Mouse (Mus musculus) hindbrain, embryonic 16.5 days (tissue): ENCODE measurements around the gene Opn4. TPM values are rescaled to one million over a fixed set of nuclear protein-coding genes. Genes with fewer than 3 reads are reported as not detected.

ENCODE experiments used
- ATAC-seq: fragments of 200-750 bp; cut with Nextera tagmentation; 2 replicates; pipeline ENCODE4 v1.8.0; 2017; ENCODE audit warnings: moderate TSS enrichment, moderate library complexity
- H3K27ac ChIP-seq: fragments of 300-500 bp; sonication (generic); 2 replicates; pipeline ENCODE4 v1.5.1; 2014; ENCODE audit warnings: low read depth, mild to moderate bottlenecking, control low read depth, low read length, moderate library complexity
- H3K27me3 ChIP-seq: fragments of 300-500 bp; sonication (generic); replicated peaks from 2 replicates; pipeline ENCODE4 v1.6.1; 2014; ENCODE audit warnings: low read length; ENCODE audit not compliant: control insufficient read depth, insufficient read depth
- H3K36me3 ChIP-seq: fragments of 300-500 bp; sonication (generic); 2 replicates; pipeline ENCODE4 v1.6.1; 2014; ENCODE audit warnings: mild to moderate bottlenecking, low read length, moderate library complexity, mixed read lengths; ENCODE audit not compliant: control insufficient read depth, insufficient read depth
- H3K4me1 ChIP-seq: fragments of 300-500 bp; sonication (generic); 2 replicates; pipeline ENCODE4 v1.6.1; 2014; ENCODE audit warnings: low read depth, low read length; ENCODE audit not compliant: control insufficient read depth, insufficient read depth
- H3K4me2 ChIP-seq: fragments of 300-500 bp; sonication (generic); 2 replicates; pipeline ENCODE4 v1.6.1; 2014; ENCODE audit warnings: mild to moderate bottlenecking, low read length, control low read depth, moderate library complexity
- H3K4me3 ChIP-seq: fragments of 300-500 bp; sonication (generic); 2 replicates; pipeline ENCODE4 v1.5.1; 2014; ENCODE audit warnings: mild to moderate bottlenecking, low read length, control low read depth, moderate library complexity
- H3K9ac ChIP-seq: fragments of 300-500 bp; sonication (generic); 2 replicates; pipeline ENCODE4 v1.6.1; 2014; ENCODE audit warnings: low read depth, mild to moderate bottlenecking, control low read depth, low read length, moderate library complexity
- H3K9me3 ChIP-seq: fragments of 300-500 bp; sonication (generic); 2 replicates; pipeline ENCODE4 v1.6.1; 2014; ENCODE audit warnings: mild to moderate bottlenecking, low read length, moderate library complexity; ENCODE audit not compliant: control insufficient read depth
- WGBS: fragments of 180-500 bp; shearing (Covaris S2); extraction: QIAGEN DNeasy Blood & Tissue Kit; methylation state at CpG from one replicate; pipeline ENCODE4 v1.1.7; 2014; 5-methylcytosine and 5-hydroxymethylcytosine counted together
- polyA plus RNA-seq: library from polyadenylated mRNA; unstranded; fragments of >200 nt; fragmentation: Nextera tagmentation; extraction: Ambion mirVana; gene quantifications from 2 replicates; pipeline ENCODE4 v1.2.1, GENCODE M21; 2015

Opn4 gene
- polyA plus RNA-seq, 1 experiment from 2014 or later = not detected

DNA sequence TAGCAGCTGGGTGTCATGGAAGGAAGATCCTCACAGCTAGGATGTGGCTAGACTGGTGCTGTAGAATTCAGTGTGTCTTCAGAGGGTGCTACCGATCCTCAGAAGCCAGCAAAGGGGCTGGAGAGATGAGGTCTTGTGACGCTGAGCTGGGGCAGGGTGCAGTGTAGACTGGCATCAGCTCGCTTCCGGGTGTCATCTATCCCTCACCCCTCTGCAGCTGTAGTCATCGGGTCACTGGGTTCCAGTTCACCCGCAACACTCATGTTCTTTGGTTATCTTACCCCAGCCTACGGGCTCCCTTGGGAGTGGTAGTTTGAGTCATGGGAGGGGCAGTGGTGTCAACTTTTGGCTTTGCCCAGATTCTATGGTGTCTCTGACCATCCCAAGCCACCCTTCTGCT is 2.0 kb upstream of the Opn4 start:
- no peak overlapping the region for H3K27ac ChIP-seq
- H3K4me2 ChIP-seq = no peak overlapping the region
- H3K4me3 ChIP-seq = no peak overlapping the region
- no peaks in the 10 kb centered on the region for H3K9me3 ChIP-seq
- no peaks in the 10 kb centered on the region for H3K4me1 ChIP-seq
- ATAC-seq = no peak
- WGBS = 95% methylated on average over 7 of the region's 7 CpGs
- H3K9ac ChIP-seq = no peak overlapping the region
- H3K27me3 ChIP-seq = no peaks in the 10 kb centered on the region
- no peaks in the 10 kb centered on the region for H3K36me3 ChIP-seq

DNA sequence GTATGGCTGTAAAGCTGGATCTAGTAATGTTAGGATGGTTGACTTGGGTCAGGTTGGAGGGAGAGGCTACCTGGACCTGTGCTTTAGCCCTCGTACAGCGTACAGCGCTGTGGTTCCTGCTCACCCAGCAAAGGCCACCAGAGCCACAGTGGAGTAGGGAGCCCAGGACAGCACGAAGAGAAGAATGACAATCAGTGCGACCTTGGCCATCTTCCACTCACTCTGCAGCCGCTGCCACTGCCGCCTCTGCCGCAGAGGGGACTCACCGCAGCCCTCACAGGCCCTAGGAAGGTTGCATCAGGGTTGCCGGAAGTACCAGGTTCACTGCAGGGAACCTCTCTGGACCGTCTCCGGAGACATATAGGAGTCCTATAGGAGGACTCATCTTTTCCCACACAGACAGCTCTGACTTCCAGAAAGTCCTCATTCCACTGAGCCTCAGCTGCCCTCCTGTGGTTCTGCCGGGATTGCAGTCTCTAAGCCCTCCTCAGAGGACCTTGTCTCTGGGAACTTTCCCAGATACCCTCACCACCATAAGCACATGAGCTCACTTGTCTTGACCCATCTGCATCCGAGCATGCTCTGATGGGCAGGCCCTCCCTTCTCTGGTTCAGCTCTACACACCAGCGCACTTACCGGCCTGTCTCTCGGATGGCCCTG is 4.2 kb downstream of the Opn4 start:
- no peaks in the 10 kb centered on the region for H3K36me3 ChIP-seq

GRCm38 (mm10) chr14:34591741-34592535 is 8.0 kb downstream of the Opn4 start:
- no peaks in the 10 kb centered on the region for H3K4me1 ChIP-seq
- no peak overlapping the region for H3K9ac ChIP-seq
- H3K4me3 ChIP-seq = no peak overlapping the region
- no peak overlapping the region for H3K27ac ChIP-seq
- no peak overlapping the region for H3K4me2 ChIP-seq
- no peak for ATAC-seq
- H3K36me3 ChIP-seq = no peaks in the 10 kb centered on the region
- WGBS = 77% methylated on average over 15 of the region's 15 CpGs
- no peaks in the 10 kb centered on the region for H3K27me3 ChIP-seq
- H3K9me3 ChIP-seq = no peaks in the 10 kb centered on the region

More for the DNA sequence above, 4.2 kb downstream of the Opn4 start:
- H3K9me3 ChIP-seq = no peaks in the 10 kb centered on the region
- no peak overlapping the region for H3K9ac ChIP-seq
- no peaks in the 10 kb centered on the region for H3K27me3 ChIP-seq
- H3K4me1 ChIP-seq = no peaks in the 10 kb centered on the region
- H3K4me2 ChIP-seq = no peak overlapping the region
- 79% methylated on average over 17 of the region's 17 CpGs for WGBS
- no peak for ATAC-seq
- H3K27ac ChIP-seq = no peak overlapping the region
- no peak overlapping the region for H3K4me3 ChIP-seq

DNA sequence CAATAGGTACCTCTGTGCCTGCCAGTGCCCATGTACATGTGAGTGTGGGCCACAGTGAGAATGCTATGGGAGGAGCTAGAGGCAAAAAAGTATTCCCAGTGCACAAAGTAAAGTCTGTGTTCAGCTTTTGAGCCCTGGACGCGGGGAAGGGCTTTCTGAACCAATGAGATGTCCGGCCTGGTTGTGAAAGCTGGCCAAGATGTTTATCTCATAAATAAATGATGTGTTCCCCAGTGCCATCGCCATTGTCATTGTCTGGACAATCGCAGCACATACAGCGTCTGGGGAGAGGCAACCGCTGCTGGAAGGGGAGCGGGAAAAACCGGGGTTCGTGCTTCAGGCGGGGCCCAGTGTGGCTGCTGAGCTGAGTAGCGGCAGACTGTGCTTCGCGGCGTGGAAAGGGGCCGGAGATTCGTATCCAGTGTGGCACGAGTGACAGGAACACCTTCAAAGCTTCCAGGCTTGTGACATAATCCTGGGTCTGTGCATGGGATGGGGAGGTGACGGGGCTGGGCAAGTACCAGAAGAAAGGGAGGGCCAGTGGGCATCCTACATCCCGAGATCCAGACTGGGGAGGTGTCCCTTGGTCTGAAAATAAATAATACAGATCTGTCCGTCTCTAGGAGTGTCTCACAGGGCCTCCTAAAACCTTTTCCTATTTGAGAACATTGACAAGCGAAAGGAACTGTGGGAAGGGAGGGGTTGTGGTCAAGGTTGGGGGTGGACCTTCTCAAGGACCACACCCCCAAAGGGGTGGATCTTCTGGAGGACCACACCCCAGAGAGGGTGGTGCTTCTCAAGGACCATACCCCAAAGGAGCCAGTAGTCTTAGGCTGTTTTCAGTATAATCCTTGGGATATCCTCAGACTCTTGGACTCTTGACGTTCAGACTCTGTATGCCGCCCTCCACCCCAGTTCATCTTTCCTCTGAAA is 8.9 kb downstream of the Opn4 start:
- H3K9ac ChIP-seq = no peak overlapping the region
- no peaks in the 10 kb centered on the region for H3K36me3 ChIP-seq
- 54% methylated on average over 24 of the region's 24 CpGs for WGBS
- no peak overlapping the region for H3K27ac ChIP-seq
- no peak overlapping the region for H3K4me3 ChIP-seq
- H3K4me1 ChIP-seq = no peaks in the 10 kb centered on the region
- no peaks in the 10 kb centered on the region for H3K27me3 ChIP-seq
- no peaks in the 10 kb centered on the region for H3K9me3 ChIP-seq
- no peak for ATAC-seq
- 0 out of 2 replicates have a peak overlapping the region, but pooled peaks have one; percentile 4 for H3K4me2 ChIP-seq

- Histone ChIP-seq H3K4me1 (no peaks in the 10 kb centered on the region), H3K27me3 (no peaks in the 10 kb centered on the region), H3K27ac (no peak overlapping the region), H3K9ac (no peak overlapping the region), H3K4me3 (no peak overlapping the region), H3K36me3 (no peaks in the 10 kb centered on the region), H3K9me3 (no peaks in the 10 kb centered on the region), H3K4me2 (no peak overlapping the region)
- WGBS = 87% methylated on average over 5 of the region's 5 CpGs
- ATAC-seq = no peak
These were observed 9.8 kb downstream of the Opn4 start for GRCm38 (mm10) chr14:34590017-34590570.

DNA sequence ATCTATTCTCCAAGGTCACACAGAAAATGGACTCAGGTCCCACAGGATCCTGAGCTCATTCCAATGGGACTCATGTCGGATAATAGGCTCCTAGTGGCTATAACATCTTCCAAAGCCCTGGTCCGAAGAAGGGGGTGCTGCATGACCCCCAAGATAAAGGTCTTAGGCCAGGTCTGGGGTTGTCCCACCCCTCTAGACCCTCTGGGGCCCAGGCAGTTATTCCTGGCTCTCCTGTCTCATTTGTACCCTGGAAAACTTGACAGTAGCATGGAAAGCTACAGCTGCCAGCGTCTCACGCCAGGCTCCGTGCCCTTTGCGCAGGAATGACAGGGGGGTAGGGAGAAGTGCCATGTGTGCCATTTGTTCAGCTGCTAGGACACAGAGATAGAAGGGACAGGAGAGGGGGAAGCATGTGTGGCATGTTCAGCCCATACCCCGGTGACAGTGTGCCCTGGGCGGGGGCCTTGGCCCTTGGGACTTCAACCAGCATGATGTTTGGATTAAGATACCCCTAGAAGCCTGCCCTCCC is 10.7 kb downstream of the Opn4 start:
- no peaks in the 10 kb centered on the region for H3K9me3 ChIP-seq
- H3K4me2 ChIP-seq = no peak overlapping the region
- no peaks in the 10 kb centered on the region for H3K27me3 ChIP-seq
- no peaks in the 10 kb centered on the region for H3K4me1 ChIP-seq
- WGBS = 89% methylated on average over 8 of the region's 8 CpGs
- H3K27ac ChIP-seq = no peak overlapping the region
- no peak overlapping the region for H3K4me3 ChIP-seq
- no peak for ATAC-seq
- no peaks in the 10 kb centered on the region for H3K36me3 ChIP-seq
- H3K9ac ChIP-seq = no peak overlapping the region

GRCm38 (mm10) chr14:34588498-34588897 is 11.4 kb downstream of the Opn4 start, which contains the start of gene Ldb3:
Gene Ldb3 (minus strand): TSS chr14:34588682.
- Histone ChIP-seq H3K9ac (no peak within 1 kb of the TSS), H3K27me3 (no peaks in the 10 kb centered on the region), H3K9me3 (no peaks in the 10 kb centered on the region), H3K4me3 (no peak within 1 kb of the TSS), H3K36me3 (no peaks in the 10 kb centered on the region), H3K27ac (no peak within 1 kb of the TSS), H3K4me2 (no peak within 1 kb of the TSS), H3K4me1 (no peaks in the 10 kb centered on the region)
- no peak for ATAC-seq
- 83% methylated on average over 8 of the region's 8 CpGs for WGBS

DNA sequence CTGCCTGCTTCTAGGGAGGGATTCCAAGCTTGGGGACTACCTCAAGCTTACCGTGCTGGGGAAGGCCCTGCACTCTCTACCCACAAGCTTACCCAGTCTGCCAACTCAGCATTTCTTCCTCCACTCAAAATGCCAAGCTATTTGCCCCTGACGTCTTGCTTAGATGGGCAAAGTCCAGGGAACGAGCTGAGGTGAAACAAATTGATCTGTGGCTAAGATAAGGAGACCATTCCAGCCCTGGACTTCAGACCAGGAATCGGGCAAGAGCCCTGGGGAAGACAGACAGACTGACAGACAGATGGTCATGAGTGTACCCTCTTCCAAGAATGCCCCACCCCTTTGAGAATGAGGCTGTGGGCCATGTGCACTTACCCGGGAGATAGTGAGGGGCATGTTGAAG is 11.9 kb downstream of the Opn4 start:
- Histone ChIP-seq H3K27ac (no peak overlapping the region), H3K4me1 (no peaks in the 10 kb centered on the region), H3K36me3 (no peaks in the 10 kb centered on the region), H3K4me2 (no peak overlapping the region), H3K4me3 (no peak overlapping the region), H3K9me3 (no peaks in the 10 kb centered on the region), H3K27me3 (no peaks in the 10 kb centered on the region), H3K9ac (no peak overlapping the region)
- ATAC-seq = no peak
- WGBS = 76% methylated on average over 5 of the region's 5 CpGs
